Mouse (Mus musculus) midbrain, embryonic 16.5 days (tissue): ENCODE measurements at regions not wholly inside any gene's neighbourhood (a gene's known extent, or its start where the extent isn't known, plus 50 kb on each side); places are given as distances from the start of the nearest gene placed in this dataset.

Source experiments
- ATAC-seq: fragments of 200-750 bp; cut with Nextera tagmentation; 2 replicates; pipeline ENCODE4 v1.8.0; 2017; ENCODE audit warnings: moderate TSS enrichment
- H3K27ac ChIP-seq: fragments of 300-500 bp; sonication (generic); 2 replicates; pipeline ENCODE4 v1.5.1; 2014; ENCODE audit warnings: mild to moderate bottlenecking, low read length, mixed read lengths
- H3K27me3 ChIP-seq: fragments of 300-500 bp; sonication (generic); 2 replicates; pipeline ENCODE4 v1.6.1; 2014; ENCODE audit warnings: low read depth, low read length, mixed read lengths; ENCODE audit not compliant: control insufficient read depth, insufficient read depth
- H3K36me3 ChIP-seq: fragments of 300-500 bp; sonication (generic); 2 replicates; pipeline ENCODE4 v1.6.1; 2014; ENCODE audit warnings: mild to moderate bottlenecking, low read length, moderate library complexity, mixed read lengths; ENCODE audit not compliant: control insufficient read depth, insufficient read depth
- H3K4me1 ChIP-seq: fragments of 300-500 bp; sonication (generic); 2 replicates; pipeline ENCODE4 v1.6.1; 2014; ENCODE audit warnings: mild to moderate bottlenecking, low read length, mixed read lengths; ENCODE audit not compliant: control insufficient read depth, insufficient read depth
- H3K4me2 ChIP-seq: fragments of 300-500 bp; sonication (generic); 2 replicates; pipeline ENCODE4 v1.6.1; 2014; ENCODE audit warnings: mild to moderate bottlenecking, low read length, mixed read lengths
- H3K4me3 ChIP-seq: fragments of 300-500 bp; sonication (generic); 2 replicates; pipeline ENCODE4 v1.5.1; 2014; ENCODE audit warnings: low read depth, mild to moderate bottlenecking, low read length, moderate library complexity, mixed read lengths
- H3K9ac ChIP-seq: fragments of 300-500 bp; sonication (generic); 2 replicates; pipeline ENCODE4 v1.6.1; 2014; ENCODE audit warnings: low read depth, low read length, mixed read lengths
- H3K9me3 ChIP-seq: fragments of 300-500 bp; sonication (generic); replicated peaks from 2 replicates; pipeline ENCODE4 v1.6.1; 2014; ENCODE audit warnings: mild to moderate bottlenecking, low read length, mixed read lengths; ENCODE audit not compliant: control insufficient read depth, poor library complexity, severe bottlenecking
- WGBS: fragments of 180-500 bp; shearing (Covaris S2); extraction: QIAGEN DNeasy Blood & Tissue Kit; methylation state at CpG from one replicate; pipeline ENCODE4 v1.1.7; 2014; 5-methylcytosine and 5-hydroxymethylcytosine counted together

- 70% methylated on average over 8 of the region's 8 CpGs for WGBS
- Histone ChIP-seq H3K36me3 (no peaks in the 10 kb centered on the region), H3K4me1 (no peaks in the 10 kb centered on the region), H3K4me2 (no peak overlapping the region), H3K9me3 (no peaks in the 10 kb centered on the region), H3K4me3 (no peak overlapping the region), H3K27ac (no peak overlapping the region), H3K9ac (no peak overlapping the region), H3K27me3 (no peaks in the 10 kb centered on the region)
- no peak for ATAC-seq
Observed at GRCm38 (mm10) chr14:24863116-24863515, 376.2 kb downstream of the Rps24 start.

DNA sequence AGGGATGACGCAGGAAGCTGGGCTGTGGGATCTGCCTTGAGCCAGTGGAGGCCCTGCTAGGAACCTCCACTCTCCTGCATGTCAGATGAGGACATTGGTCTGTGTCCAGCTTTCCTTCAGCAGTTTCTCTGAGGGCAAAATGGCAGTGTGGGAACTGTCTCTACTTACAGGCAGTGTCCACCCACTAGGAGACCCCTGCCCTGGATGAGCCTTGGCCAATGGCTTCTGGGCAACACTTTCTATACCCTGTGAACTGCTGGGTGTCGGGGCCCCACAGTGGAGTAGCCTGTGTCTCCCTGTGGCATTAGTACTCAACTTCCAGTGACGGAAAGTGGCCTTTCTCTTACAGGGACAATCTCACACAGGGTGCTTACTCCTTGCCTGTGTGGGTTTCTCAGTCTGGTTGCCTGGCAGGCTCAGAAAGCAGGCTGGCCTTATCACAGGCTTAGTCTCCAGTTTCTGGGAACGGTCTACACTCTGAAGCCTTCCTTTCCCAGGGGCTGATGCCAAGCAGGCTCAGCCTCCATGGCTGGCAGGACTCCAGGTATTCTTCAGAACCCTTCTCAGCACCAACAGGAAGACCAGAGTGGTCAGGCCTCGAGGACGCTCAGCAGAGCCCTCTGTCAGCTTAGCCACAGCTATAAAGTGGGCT lies 378.8 kb downstream of the Rps24 start:
- Histone ChIP-seq H3K9me3 (no peaks in the 10 kb centered on the region), H3K4me3 (no peak overlapping the region), H3K4me2 (no peak overlapping the region), H3K9ac (no peak overlapping the region), H3K27me3 (no peaks in the 10 kb centered on the region), H3K27ac (0 out of 2 replicates have a peak overlapping the region, but pooled peaks have one; percentile 45), H3K4me1 (no peaks in the 10 kb centered on the region), H3K36me3 (no peaks in the 10 kb centered on the region)
- 78% methylated on average over 6 of the region's 6 CpGs for WGBS
- peak; percentile 47 for ATAC-seq

DNA sequence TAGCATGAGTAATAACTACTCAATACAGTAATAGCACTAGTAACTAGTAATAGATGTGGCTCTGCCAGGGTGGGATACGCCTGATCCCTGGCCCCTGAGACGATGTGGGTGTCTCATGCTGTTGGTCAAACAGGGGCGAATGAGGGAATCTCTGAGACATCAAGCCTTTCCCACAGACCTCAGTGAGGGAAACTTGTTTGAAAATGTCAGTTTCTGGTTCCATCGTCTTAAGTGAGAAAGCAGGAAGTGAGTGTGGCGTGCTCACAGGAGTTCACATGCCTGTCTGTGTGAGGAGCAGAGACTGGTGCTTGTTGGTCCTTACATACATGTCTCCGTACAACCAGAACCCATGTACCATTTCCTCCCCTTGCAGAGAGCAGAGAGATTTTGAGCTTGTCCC lies 380.9 kb downstream of the Rps24 start:
- 90% methylated on average over 6 of the region's 6 CpGs for WGBS
- Histone ChIP-seq H3K4me1 (no peaks in the 10 kb centered on the region), H3K36me3 (no peaks in the 10 kb centered on the region), H3K27ac (no peak overlapping the region), H3K4me2 (no peak overlapping the region), H3K27me3 (no peaks in the 10 kb centered on the region), H3K9me3 (no peaks in the 10 kb centered on the region), H3K4me3 (no peak overlapping the region), H3K9ac (no peak overlapping the region)
- ATAC-seq, result no peak

- no peak for ATAC-seq
- no peak overlapping the region for H3K4me3 ChIP-seq
- H3K27me3 ChIP-seq, result no peaks in the 10 kb centered on the region
- WGBS, result 82% methylated on average over 6 of the region's 6 CpGs
- no peak overlapping the region for H3K4me2 ChIP-seq
- H3K9ac ChIP-seq, result no peak overlapping the region
- no peaks in the 10 kb centered on the region for H3K4me1 ChIP-seq
- no peaks in the 10 kb centered on the region for H3K9me3 ChIP-seq
- no peaks in the 10 kb centered on the region for H3K36me3 ChIP-seq
- H3K27ac ChIP-seq, result no peak overlapping the region
Observed at GRCm38 (mm10) chr14:24868756-24869155, 381.8 kb downstream of the Rps24 start.

GRCm38 (mm10) chr14:24870246-24870645 lies 383.3 kb downstream of the Rps24 start:
- no peak overlapping the region for H3K9ac ChIP-seq
- no peaks in the 10 kb centered on the region for H3K36me3 ChIP-seq
- H3K4me1 ChIP-seq, result peaks cover 5% of the 10 kb centered on the region; the same call in 1 of the 2 replicates
- H3K27ac ChIP-seq, result no peak overlapping the region
- H3K4me2 ChIP-seq, result no peak overlapping the region
- H3K9me3 ChIP-seq, result no peaks in the 10 kb centered on the region
- H3K27me3 ChIP-seq, result no peaks in the 10 kb centered on the region
- H3K4me3 ChIP-seq, result no peak overlapping the region
- 93% methylated on average over 3 of the region's 3 CpGs for WGBS
- ATAC-seq, result no peak

GRCm38 (mm10) chr14:24871392-24871998 lies 384.6 kb downstream of the Rps24 start:
- peaks cover 16% of the 10 kb centered on the region for H3K4me1 ChIP-seq
- no peak overlapping the region for H3K27ac ChIP-seq
- ATAC-seq, result peak; percentile 38; the same call in 1 of the 2 replicates
- H3K4me2 ChIP-seq, result no peak overlapping the region
- WGBS, result 79% methylated on average over 10 of the region's 10 CpGs
- no peaks in the 10 kb centered on the region for H3K36me3 ChIP-seq
- H3K27me3 ChIP-seq, result no peaks in the 10 kb centered on the region
- no peak overlapping the region for H3K4me3 ChIP-seq
- H3K9me3 ChIP-seq, result no peaks in the 10 kb centered on the region
- no peak overlapping the region for H3K9ac ChIP-seq

- Histone ChIP-seq H3K4me3 (no peak overlapping the region), H3K27me3 (no peaks in the 10 kb centered on the region), H3K36me3 (no peaks in the 10 kb centered on the region), H3K4me2 (no peak overlapping the region), H3K4me1 (peaks cover 18% of the 10 kb centered on the region), H3K9ac (no peak overlapping the region), H3K27ac (no peak overlapping the region), H3K9me3 (no peaks in the 10 kb centered on the region)
- no peak for ATAC-seq
- 55% methylated on average over 3 of the region's 3 CpGs for whole genome bisulfite sequencing
Observed at GRCm38 (mm10) chr14:24872931-24873330, 386.0 kb downstream of the Rps24 start.

GRCm38 (mm10) chr14:24873406-24873805 lies 386.5 kb downstream of the Rps24 start:
- ATAC-seq, result no peak
- no peaks in the 10 kb centered on the region for H3K27me3 ChIP-seq
- H3K4me3 ChIP-seq, result no peak overlapping the region
- H3K9ac ChIP-seq, result no peak overlapping the region
- no peak overlapping the region for H3K27ac ChIP-seq
- no peaks in the 10 kb centered on the region for H3K9me3 ChIP-seq
- 93% methylated on average over 3 of the region's 3 CpGs for WGBS
- no peak overlapping the region for H3K4me2 ChIP-seq
- H3K36me3 ChIP-seq, result no peaks in the 10 kb centered on the region
- H3K4me1 ChIP-seq, result peaks cover 18% of the 10 kb centered on the region

DNA sequence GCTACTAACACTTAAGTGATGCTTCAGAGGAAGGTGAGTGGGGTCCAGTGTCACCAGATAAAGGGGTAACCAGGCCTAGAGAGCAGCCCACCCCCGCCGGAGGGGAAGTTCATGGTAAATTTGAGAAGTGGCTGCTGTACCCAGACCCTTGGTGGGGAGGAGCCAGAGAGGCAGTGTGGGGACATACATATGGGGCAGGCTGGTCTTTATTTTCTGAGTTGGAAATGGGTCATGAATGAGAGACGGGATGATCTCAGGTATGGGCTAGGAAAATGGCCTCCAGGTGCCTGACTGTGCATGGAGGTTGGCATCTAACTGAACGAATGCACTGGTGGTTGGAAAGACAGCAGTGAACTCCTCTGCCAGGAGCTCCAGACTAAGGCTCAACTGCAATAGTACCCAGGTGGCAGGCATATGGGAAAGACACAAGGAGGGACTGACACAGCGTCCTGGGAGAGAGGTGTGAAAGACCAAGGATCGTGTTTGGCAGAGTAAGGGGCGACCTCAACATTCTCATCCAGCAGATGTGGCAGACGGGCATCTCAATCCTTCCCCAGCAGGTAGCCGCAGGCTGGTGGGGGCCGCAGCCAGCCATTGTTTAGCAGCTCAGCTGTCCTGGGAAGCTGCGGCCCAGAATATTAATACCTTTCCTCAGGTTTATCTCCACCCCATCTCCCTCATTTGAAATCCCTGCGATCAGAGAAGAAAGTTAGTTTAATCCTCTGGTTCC lies 387.7 kb downstream of the Rps24 start:
- ATAC-seq, result no peak
- H3K4me2 ChIP-seq, result no peak overlapping the region
- H3K4me3 ChIP-seq, result no peak overlapping the region
- peak overlapping the region; percentile 44; the same call in 1 of the 2 replicates for H3K9ac ChIP-seq
- WGBS, result 48% methylated on average over 12 of the region's 12 CpGs
- H3K27ac ChIP-seq, result peak overlapping the region; percentile 59
- no peaks in the 10 kb centered on the region for H3K27me3 ChIP-seq
- H3K9me3 ChIP-seq, result no peaks in the 10 kb centered on the region
- H3K4me1 ChIP-seq, result peaks cover 18% of the 10 kb centered on the region
- no peaks in the 10 kb centered on the region for H3K36me3 ChIP-seq
